Mouse (Mus musculus): Measurements from ENCODE around the gene Zbtb44.

DNA sequence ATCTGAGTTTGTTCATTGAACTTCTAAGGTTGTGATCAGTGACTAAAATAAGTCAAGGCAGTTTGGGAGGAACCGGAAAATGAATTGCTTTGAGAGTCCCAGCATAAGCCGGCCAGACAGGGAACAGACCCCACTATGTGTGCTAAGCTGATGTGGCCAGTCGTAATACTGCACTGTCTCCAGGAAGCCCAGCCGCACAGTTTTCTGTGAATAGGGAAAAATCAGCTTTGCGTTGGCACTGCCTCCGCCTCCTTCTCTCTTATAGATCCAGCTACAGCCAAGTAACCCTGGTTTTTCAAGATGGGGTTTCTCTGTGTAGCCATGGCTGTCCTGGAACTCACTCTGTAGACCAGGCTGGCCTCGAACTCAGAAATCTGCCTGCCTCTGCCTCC lies 56.3 kb downstream of the Zbtb44 start:
- no peak for TF ChIP-seq CTCF (IDR thresholded peaks at IDR 0.05; ENCODE audit: borderline replicate concordance, insufficient read depth, low read depth, low read length)
- TF ChIP-seq POLR2A (IDR thresholded peaks at IDR 0.05; ENCODE audit: borderline replicate concordance, insufficient read depth, low read length): no peak

Data from cerebellum, adult 2 months (tissue).